Mouse (Mus musculus): ENCODE measurements around the gene Ska3.

The Ska3 gene

DNA sequence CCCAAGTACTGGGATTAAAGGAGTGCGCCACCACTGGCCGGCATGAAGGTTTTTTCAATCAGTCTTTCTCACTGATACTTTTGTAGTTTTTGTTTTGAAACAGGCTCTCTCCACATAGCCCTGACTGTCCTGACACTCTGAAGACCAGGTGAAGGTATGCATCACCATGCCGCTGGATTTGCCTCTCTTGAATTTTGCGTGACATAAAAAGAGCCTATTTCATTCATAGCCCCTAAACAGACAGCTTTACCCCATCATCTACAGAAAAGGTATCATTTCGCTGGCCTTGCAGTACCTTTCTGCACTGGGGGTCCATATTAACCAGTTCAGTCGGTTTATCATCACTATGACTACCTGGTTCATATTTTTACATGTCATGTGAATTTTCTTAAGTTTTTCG, 28.4 kb downstream of the Ska3 start:
- no peak for DNase-seq (ENCODE audit: low spot score in 2 of 2)

DNA sequence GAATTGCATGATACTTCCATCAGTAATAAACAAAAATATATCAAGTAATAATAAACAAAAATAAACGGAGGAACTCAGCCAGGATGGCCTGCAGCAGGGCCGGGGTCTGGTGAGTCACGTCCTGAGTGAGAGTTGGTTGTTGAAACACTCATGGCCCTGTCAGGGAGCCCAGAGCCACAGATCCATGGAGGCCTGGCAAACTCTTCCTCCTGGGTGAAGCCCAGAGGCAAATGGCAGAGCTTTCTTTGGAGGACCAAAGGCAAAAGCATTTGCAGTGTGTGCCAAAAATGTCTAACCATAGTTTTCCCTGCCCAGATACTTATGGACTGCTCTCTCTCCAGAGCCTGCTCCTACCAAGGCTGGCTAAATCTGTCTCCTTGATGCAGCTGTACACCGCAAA, 34.8 kb downstream of the Ska3 start:
- no peak for DNase-seq (ENCODE audit: low spot score in 2 of 2)

DNA sequence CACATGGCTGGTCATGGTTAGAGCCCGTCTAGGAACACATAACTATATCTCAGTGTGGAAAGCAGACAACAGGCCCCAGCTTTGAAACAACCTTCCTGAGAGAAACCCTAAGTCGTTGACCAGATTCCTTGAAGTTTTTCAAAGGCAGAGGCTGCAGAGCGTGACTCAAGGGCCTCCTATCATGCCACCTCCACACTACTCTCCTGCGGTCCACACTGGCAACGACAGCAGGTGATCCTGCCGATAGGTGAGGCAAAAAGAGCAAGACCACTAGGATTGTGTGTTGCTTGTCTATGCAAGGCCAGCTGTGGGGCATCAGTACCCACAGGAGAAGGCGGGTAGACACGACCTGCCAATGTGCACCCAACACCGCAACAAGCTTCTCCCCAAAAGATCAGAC, 36.2 kb downstream of the Ska3 start:
- no peak for DNase-seq (ENCODE audit: low spot score in 2 of 2)

DNA sequence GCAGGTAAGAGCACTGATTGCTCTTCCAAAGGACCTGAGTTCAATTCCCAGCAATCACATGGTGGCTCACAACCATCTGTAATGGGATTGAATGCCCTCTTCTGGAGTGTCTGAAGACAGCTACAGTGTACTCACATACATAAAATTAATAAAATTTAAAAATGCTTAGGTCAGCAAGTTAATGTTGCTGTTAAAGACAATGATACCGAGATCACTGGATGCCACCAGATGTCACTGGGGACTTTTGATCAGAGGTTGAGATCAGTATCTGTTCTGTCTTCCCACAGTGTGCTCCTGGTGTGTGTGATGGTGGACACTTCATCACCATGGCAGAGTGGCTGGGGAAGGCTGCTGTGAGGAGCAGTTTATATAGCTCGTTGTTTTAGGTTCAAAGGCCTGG, 36.7 kb downstream of the Ska3 start:
- DNase-seq (ENCODE audit: low spot score in 2 of 2), result no peak

DNA sequence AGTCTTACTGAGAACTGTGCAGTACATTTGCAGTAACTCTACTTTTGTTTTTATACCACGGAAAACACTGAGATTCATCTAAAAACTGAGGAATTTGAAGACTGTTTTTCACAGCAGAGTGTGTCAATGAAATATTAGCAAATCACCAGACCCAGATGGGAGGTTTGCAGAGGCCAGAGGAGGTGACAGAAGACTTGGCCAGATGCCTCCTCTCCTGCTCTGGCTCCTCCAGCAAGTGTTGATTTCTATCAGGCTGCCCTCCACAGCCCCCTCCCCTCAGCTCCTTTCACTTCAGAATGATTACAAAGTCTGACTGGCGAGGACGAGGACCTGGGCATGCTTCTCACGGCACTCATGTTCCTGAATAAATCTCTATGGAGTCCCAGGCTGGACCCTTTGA, 38.6 kb downstream of the Ska3 start:
- DNase-seq (ENCODE audit: low spot score in 2 of 2), result no peak

DNA sequence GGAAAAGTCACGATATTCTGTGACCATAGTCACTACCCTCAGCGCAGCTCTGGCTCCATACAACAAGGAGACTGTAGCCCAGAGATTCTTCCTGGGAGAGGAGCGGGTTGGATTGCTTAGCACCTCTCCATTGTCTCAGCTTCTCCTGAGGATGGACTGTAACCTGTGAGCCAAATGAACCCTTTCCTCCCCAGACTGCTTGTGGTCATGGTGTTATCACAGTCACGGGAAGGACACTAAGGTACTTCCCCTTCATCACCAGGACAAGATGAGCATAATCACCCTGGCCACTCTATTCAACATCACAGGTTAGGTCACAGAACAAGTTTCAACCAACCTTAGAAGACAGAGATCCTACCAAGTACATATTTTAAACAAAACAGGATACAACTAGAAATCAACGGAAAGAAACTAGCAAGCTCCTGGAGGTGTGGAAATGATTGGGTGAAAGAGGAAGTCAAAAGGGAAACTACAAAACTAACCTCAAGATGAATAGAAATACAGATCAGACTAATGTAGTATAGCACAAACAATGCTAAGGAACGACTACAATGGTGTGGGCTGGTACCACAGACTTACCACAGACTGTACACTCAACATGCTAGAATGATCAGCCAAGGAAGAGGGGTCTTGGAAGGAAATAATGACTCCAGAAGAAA, 53.7 kb downstream of the Ska3 start:
- no peak for DNase-seq (ENCODE audit: low spot score in 2 of 2)

DNA sequence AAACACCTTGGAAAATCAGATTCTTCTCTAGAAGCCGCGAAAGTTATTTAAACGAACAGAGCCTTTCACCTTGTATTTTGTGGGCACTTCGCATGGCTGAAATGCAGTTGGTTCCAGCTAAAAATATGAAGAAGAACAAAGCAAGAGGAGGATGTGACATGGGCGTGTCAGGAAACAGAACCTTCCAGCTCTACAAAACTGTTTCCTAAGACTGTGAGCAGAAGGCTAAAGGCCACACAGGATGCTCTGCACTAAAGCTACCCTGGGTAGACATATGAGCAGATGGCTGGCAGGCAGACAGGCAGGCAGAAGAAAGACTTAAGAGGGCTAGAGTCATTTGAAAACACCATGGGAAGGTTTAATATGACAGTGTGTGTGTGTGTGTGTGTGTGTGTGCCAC, 56.9 kb downstream of the Ska3 start:
- DNase-seq (ENCODE audit: low spot score in 2 of 2), result no peak

DNA sequence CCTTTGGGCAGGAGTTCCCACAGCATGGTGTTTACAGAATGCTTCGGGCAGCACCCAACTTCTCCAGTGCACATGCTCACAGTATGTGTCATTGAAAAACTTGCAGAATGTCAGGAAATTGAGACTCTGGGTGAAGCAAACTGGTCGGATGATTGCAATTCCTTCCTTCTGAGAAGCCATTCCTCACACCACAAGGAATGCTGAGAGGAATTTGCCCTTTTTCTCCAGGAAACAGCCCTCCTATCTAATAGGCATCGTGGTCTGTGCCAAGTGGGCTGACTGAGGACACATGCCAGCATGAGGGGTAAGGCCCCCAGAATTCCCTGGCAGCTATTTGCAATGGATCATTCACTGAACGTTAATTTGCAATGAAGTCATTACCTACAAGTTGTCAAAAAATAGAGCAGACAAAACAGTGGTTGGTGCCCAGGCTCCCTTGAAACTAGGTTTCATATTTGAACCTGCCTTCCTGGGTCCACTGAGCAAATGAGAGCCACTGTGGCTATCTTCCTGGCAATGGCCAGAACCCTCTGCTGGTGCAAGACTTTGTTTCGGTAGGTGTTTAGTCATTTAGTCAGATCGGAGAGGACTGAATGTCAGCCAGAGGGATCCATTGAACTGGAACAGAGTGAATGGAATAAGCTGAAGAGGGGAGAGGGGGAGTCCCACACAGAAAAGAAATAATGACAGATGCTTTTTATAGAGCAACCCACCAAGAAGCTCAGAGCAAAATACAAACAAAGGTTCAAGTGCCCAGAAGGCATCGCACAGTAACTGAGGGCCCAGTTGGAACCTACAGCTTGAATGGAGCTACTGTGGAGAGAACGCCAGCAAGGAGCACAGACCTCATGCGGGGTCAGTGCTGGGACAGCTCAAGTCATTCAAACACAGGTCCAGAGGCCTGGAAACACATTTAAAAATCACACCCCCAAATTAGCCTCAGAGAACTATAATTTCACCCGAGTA, 65.3 kb downstream of the Ska3 start:
- DNase-seq (ENCODE audit: low spot score in 2 of 2), result no peak

DNA sequence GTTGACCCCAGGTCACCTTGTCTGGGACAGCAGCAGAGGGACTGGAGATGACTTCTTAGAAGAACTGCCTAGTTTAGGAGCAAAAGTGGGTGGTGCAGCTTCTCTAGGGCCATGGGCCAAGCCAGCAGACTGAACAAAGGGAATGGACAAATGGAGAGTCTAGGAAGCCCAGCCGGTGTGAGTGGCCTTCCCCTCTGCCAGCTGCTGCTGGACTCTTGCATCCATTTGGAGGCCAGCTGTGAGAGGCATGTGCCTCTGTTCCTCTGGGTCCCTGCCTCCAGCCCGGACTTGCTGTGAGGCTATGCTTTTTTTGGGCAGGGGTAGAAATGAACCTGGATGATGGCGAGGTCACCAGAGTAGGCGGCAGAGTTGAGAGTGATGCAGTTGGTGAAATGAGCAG, 67.7 kb downstream of the Ska3 start, which contains the start of gene Lats2:
Lats2 (minus strand) TSS at position 152 of the 400 bp plus-strand sequence.
- no peak for DNase-seq (ENCODE audit: low spot score in 2 of 2)

Measured in frontal cortex, postnatal 36 days (tissue).